Mouse (Mus musculus) midbrain, embryonic 14.5 days (tissue): ENCODE measurements around the gene Zdhhc16. TPM values are rescaled to one million over a fixed set of nuclear protein-coding genes. Genes with fewer than 3 reads are reported as not detected.

Experiments
- ATAC-seq: fragments of 200-750 bp; cut with Nextera tagmentation; 2 replicates; pipeline ENCODE4 v1.8.0; 2017; ENCODE audit warnings: moderate number of reproducible peaks, moderate library complexity; ENCODE audit not compliant: low FRiP score, low TSS enrichment
- DNase-seq: peaks from one replicate; pipeline ENCODE4 v3.0.0-alpha.2; 2015
- H3K27ac ChIP-seq: fragments of 300-500 bp; sonication (generic); replicated peaks from 2 replicates; pipeline ENCODE4 v1.5.1; 2014; ENCODE audit warnings: mild to moderate bottlenecking, low read depth, low read length, moderate library complexity
- H3K27me3 ChIP-seq: fragments of 300-500 bp; sonication (generic); 2 replicates; pipeline ENCODE4 v1.6.1; 2014; ENCODE audit warnings: low read length, control low read depth, mixed read lengths; ENCODE audit not compliant: control insufficient read depth, insufficient read depth
- H3K36me3 ChIP-seq: fragments of 300-500 bp; sonication (generic); 2 replicates; pipeline ENCODE4 v1.6.1; 2014; ENCODE audit warnings: low read length, control low read depth; ENCODE audit not compliant: control insufficient read depth, insufficient read depth
- H3K4me1 ChIP-seq: fragments of 300-500 bp; sonication (generic); 2 replicates; pipeline ENCODE4 v1.6.1; 2014; ENCODE audit warnings: mild to moderate bottlenecking, antibody characterized with exemption, low read length, control low read depth; ENCODE audit not compliant: control insufficient read depth, insufficient read depth
- H3K4me2 ChIP-seq: fragments of 300-500 bp; sonication (generic); 2 replicates; pipeline ENCODE4 v1.6.1; 2014; ENCODE audit warnings: mild to moderate bottlenecking, low read length, moderate library complexity
- H3K4me3 ChIP-seq: fragments of 300-500 bp; sonication (generic); replicated peaks from 2 replicates; pipeline ENCODE4 v1.5.1; 2014; ENCODE audit warnings: low read depth, low read length
- H3K9ac ChIP-seq: fragments of 300-500 bp; sonication (generic); replicated peaks from 2 replicates; pipeline ENCODE4 v1.6.1; 2014; ENCODE audit warnings: mild to moderate bottlenecking, low read length, moderate library complexity
- H3K9me3 ChIP-seq: fragments of 300-500 bp; sonication (generic); 2 replicates; pipeline ENCODE4 v1.6.1; 2016; ENCODE audit warnings: low read length, control low read depth, mixed read lengths; ENCODE audit not compliant: control insufficient read depth
- WGBS: fragments of 180-500 bp; shearing (Covaris S2); extraction: QIAGEN DNeasy Blood & Tissue Kit; methylation state at CpG from one replicate; pipeline ENCODE4 v1.1.7; 2014; 5-methylcytosine and 5-hydroxymethylcytosine counted together
- polyA plus RNA-seq: library from polyadenylated mRNA; unstranded; fragments of >200 nt; fragmentation: Nextera tagmentation; extraction: Ambion mirVana; gene quantifications from 2 replicates; pipeline ENCODE4 v1.2.1, GENCODE M21; 2014

The Zdhhc16 gene
- polyA plus RNA-seq, 1 experiment from 2014 or later, result 72.3 TPM

DNA sequence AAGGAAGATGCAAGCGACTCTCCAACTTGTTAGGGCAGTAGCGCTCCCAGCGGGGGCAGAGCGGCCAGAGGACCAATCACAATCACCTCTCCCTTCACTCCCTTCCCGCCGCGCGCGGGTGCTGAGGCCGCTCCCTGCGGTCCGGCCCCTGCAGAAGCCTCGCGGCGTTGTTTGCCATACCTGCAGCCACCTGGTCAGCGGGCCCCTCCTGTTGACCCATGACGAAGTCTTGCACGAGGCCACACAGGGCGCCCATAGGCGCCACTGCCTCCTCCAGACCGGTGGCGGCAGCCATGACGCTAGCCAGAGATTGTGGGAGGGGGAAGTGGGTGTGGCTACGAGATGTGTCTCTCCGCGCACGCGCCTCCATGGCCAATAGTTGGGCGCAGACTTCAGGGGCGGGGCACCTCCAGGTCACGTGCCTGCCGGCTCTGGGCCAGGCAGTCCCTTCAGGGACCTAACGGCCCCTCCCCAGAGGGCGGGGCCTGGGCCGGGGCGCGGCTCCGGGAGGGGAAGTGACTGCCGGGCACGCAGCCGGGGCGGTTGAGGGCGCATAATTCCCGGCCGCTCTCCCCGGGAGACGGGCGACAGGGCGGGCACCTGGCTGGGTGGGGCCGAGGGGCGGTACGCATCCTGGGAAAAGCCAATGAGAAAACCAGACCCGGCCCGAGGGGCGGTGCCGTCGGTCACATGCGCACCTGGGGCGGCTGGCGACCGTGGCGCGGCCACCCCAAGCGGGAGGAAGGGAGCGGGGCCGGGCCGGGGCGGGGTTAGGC is 47.7 kb downstream of the Zdhhc16 start, which contains the start of gene Mms19:
Mms19 (minus strand) TSS at position 339 of the 776 bp plus-strand sequence.
- DNase-seq (peak; percentile 100), ATAC-seq (peak; percentile 95)
- WGBS, result under 1% methylated on average over 68 of the region's 68 CpGs
- H3K4me3 ChIP-seq, result peak within 1 kb of the TSS; percentile 83
- H3K27me3 ChIP-seq, result peaks cover 10% of the 10 kb centered on the region
- peak within 1 kb of the TSS; percentile 73 for H3K9ac ChIP-seq
- no peaks in the 10 kb centered on the region for H3K9me3 ChIP-seq
- no peaks in the 10 kb centered on the region for H3K36me3 ChIP-seq
- peak within 1 kb of the TSS; percentile 100 for H3K4me2 ChIP-seq
- H3K27ac ChIP-seq, result peak within 1 kb of the TSS; percentile 64
- H3K4me1 ChIP-seq, result 0 out of 2 replicates have a peak, but pooled peaks cover 7% of the 10 kb centered on the region

- no peak for DNase-seq
- Histone ChIP-seq H3K4me1 (0 out of 2 replicates have a peak, but pooled peaks cover 7% of the 10 kb centered on the region), H3K9me3 (no peaks in the 10 kb centered on the region), H3K9ac (peak within 1 kb of the TSS; percentile 73), H3K4me3 (peak within 1 kb of the TSS; percentile 83), H3K27me3 (peaks cover 10% of the 10 kb centered on the region), H3K27ac (peak within 1 kb of the TSS; percentile 64), H3K36me3 (no peaks in the 10 kb centered on the region), H3K4me2 (peak within 1 kb of the TSS; percentile 100)
- ATAC-seq, result no peak
- WGBS, result under 1% methylated on average over 29 of the region's 33 CpGs
Measured at GRCm38 (mm10) chr19:41981595-41981927, 48.3 kb downstream of the Zdhhc16 start, which contains the start of gene Ubtd1. Ubtd1 (plus strand) TSS chr19:41981763.

- peak overlapping the region; percentile 73 for H3K9ac ChIP-seq
- H3K4me1 ChIP-seq, result 0 out of 2 replicates have a peak, but pooled peaks cover 7% of the 10 kb centered on the region
- peak overlapping the region; percentile 100 for H3K4me2 ChIP-seq
- under 1% methylated on average over 73 of the region's 74 CpGs for WGBS
- ATAC-seq (no peak), DNase-seq (peak; percentile 53)
- peak overlapping the region; percentile 64 for H3K27ac ChIP-seq
- no peaks in the 10 kb centered on the region for H3K9me3 ChIP-seq
- peaks cover 10% of the 10 kb centered on the region for H3K27me3 ChIP-seq
- peak overlapping the region; percentile 83 for H3K4me3 ChIP-seq
- no peaks in the 10 kb centered on the region for H3K36me3 ChIP-seq
Measured at GRCm38 (mm10) chr19:41981931-41982790, 48.9 kb downstream of the Zdhhc16 start.

- Histone ChIP-seq H3K4me2 (peak overlapping the region; percentile 100), H3K27me3 (peaks cover 10% of the 10 kb centered on the region), H3K36me3 (no peaks in the 10 kb centered on the region), H3K27ac (no peak overlapping the region), H3K9ac (peak overlapping the region; percentile 73), H3K9me3 (no peaks in the 10 kb centered on the region), H3K4me3 (peak overlapping the region; percentile 83), H3K4me1 (0 out of 2 replicates have a peak, but pooled peaks cover 7% of the 10 kb centered on the region)
- DNase-seq, result peak; percentile 9
- WGBS, result 6% methylated on average over 4 of the region's 4 CpGs
- no peak for ATAC-seq
Measured at GRCm38 (mm10) chr19:41982791-41983150, 49.5 kb downstream of the Zdhhc16 start.

GRCm38 (mm10) chr19:41985994-41986393 is 52.7 kb downstream of the Zdhhc16 start:
- DNase-seq (no peak), ATAC-seq (no peak)
- Histone ChIP-seq H3K4me3 (no peak overlapping the region), H3K4me1 (0 out of 2 replicates have a peak, but pooled peaks cover 5% of the 10 kb centered on the region), H3K36me3 (no peaks in the 10 kb centered on the region), H3K9me3 (no peaks in the 10 kb centered on the region), H3K27ac (no peak overlapping the region), H3K4me2 (no peak overlapping the region), H3K27me3 (peaks cover 10% of the 10 kb centered on the region), H3K9ac (no peak overlapping the region)
- 89% methylated on average over 5 of the region's 5 CpGs for WGBS

- Histone ChIP-seq H3K27me3 (peaks cover 10% of the 10 kb centered on the region), H3K27ac (no peak overlapping the region), H3K4me3 (no peak overlapping the region), H3K9ac (no peak overlapping the region), H3K4me1 (0 out of 2 replicates have a peak, but pooled peaks cover 5% of the 10 kb centered on the region), H3K9me3 (no peaks in the 10 kb centered on the region), H3K4me2 (no peak overlapping the region), H3K36me3 (no peaks in the 10 kb centered on the region)
- no peak for ATAC-seq
- WGBS, result 94% methylated on average over 4 of the region's 4 CpGs
- DNase-seq, result no peak
Measured at GRCm38 (mm10) chr19:41987206-41987605, 53.9 kb downstream of the Zdhhc16 start.

DNA sequence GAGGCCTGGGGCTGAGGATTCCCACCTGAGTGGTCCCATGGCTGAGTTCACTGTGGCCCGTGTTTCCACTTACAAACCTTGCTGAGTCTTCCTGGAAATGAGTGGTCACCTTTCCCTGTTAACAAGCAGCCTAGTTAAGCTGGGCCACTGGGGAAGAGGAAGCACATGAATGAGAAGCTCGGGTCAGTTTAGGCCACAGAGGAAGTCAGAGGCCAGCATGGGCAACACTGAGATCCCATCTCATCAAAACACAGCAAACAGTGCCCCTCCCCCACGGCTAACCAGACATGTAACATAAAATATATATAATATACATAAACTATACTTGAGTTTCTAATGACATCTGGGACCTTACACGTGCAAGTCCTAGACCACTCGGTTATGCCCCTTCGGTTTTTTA is 56.5 kb downstream of the Zdhhc16 start:
- no peaks in the 10 kb centered on the region for H3K36me3 ChIP-seq
- no peak for ATAC-seq
- 88% methylated on average over 6 of the region's 6 CpGs for WGBS

GRCm38 (mm10) chr19:41991926-41992477 is 58.7 kb downstream of the Zdhhc16 start:
- H3K9me3 ChIP-seq, result no peaks in the 10 kb centered on the region
- H3K4me1 ChIP-seq, result no peaks in the 10 kb centered on the region
- H3K27ac ChIP-seq, result no peak overlapping the region
- no peaks in the 10 kb centered on the region for H3K27me3 ChIP-seq
- 26% methylated on average over 6 of the region's 6 CpGs for WGBS
- H3K9ac ChIP-seq, result no peak overlapping the region
- H3K36me3 ChIP-seq, result no peaks in the 10 kb centered on the region
- DNase-seq, result no peak
- ATAC-seq, result no peak
- H3K4me3 ChIP-seq, result no peak overlapping the region
- no peak overlapping the region for H3K4me2 ChIP-seq

More for the DNA sequence above, 56.5 kb downstream of the Zdhhc16 start:
- Histone ChIP-seq H3K4me3 (no peak overlapping the region), H3K4me1 (no peaks in the 10 kb centered on the region), H3K9ac (no peak overlapping the region), H3K27ac (no peak overlapping the region), H3K4me2 (no peak overlapping the region), H3K27me3 (no peaks in the 10 kb centered on the region), H3K9me3 (no peaks in the 10 kb centered on the region)
- no peak for DNase-seq
